Mouse (Mus musculus): ENCODE results near the gene Zranb3.

GRCm38 (mm10) chr1:127989876-127990731 is 112.7 kb downstream of the Zranb3 start:
- TF ChIP-seq CTCF (IDR thresholded peaks at IDR 0.05; ENCODE audit: low read depth) (peak; percentile 13; the same call in 1 of the 2 replicates), EP300 (optimal IDR thresholded peaks at IDR 0.05) (no peak)
